Mouse (Mus musculus) neural tube, embryonic 12.5 days (tissue): ENCODE results near the gene Vezt. TPM values are rescaled to one million over a fixed set of nuclear protein-coding genes. Genes with fewer than 3 reads are reported as not detected.

Experiments
- ATAC-seq: fragments of 200-750 bp; cut with Nextera tagmentation; 2 replicates; pipeline ENCODE4 v1.8.0; 2017; ENCODE audit warnings: low read depth, mild to moderate bottlenecking, moderate TSS enrichment, moderate library complexity; ENCODE audit not compliant: low FRiP score
- H3K27ac ChIP-seq: fragments of 300-500 bp; sonication (generic); 2 replicates; pipeline ENCODE4 v1.5.1; 2016
- H3K27me3 ChIP-seq: fragments of 300-500 bp; sonication (generic); replicated peaks from 2 replicates; pipeline ENCODE4 v1.6.1; 2016; ENCODE audit warnings: mild to moderate bottlenecking
- H3K36me3 ChIP-seq: fragments of 300-500 bp; sonication (generic); 2 replicates; pipeline ENCODE4 v1.6.1; 2016; ENCODE audit warnings: mild to moderate bottlenecking
- H3K4me1 ChIP-seq: fragments of 300-500 bp; sonication (generic); 2 replicates; pipeline ENCODE4 v1.6.1; 2016
- H3K4me2 ChIP-seq: fragments of 300-500 bp; sonication (generic); replicated peaks from 2 replicates; pipeline ENCODE4 v1.6.1; 2016; ENCODE audit warnings: mild to moderate bottlenecking
- H3K4me3 ChIP-seq: fragments of 300-500 bp; sonication (generic); 2 replicates; pipeline ENCODE4 v1.5.1; 2016
- H3K9ac ChIP-seq: fragments of 300-500 bp; sonication (generic); 2 replicates; pipeline ENCODE4 v1.6.1; 2016; ENCODE audit warnings: mild to moderate bottlenecking
- H3K9me3 ChIP-seq: fragments of 300-500 bp; sonication (generic); 2 replicates; pipeline ENCODE4 v1.6.1; 2016; ENCODE audit warnings: mild to moderate bottlenecking
- WGBS: fragments of 180-500 bp; shearing (Covaris S2); methylation state at CpG from one replicate; pipeline ENCODE4 v1.1.7; 2016; 5-methylcytosine and 5-hydroxymethylcytosine counted together
- polyA plus RNA-seq: library from polyadenylated mRNA; unstranded; fragments of >200 nt; fragmentation: Nextera tagmentation; extraction: Ambion mirVana; gene quantifications from 2 replicates; pipeline ENCODE4 v1.2.1, GENCODE M21; 2016

Gene Vezt
- polyA plus RNA-seq: 47.9 and 56.2 TPM in 2 replicates

GRCm38 (mm10) chr10:94035658-94036374, at the start of gene Vezt, which contains the start of gene Fgd6:
Gene Vezt, minus strand, starts transcription at chr10:94035817.
Gene Fgd6, plus strand, starts transcription at chr10:94036001.
- under 1% methylated on average over 77 of the region's 77 CpGs for WGBS
- H3K27ac ChIP-seq: peak within 1 kb of the TSS; percentile 62; the same call in 1 of the 2 replicates
- peak; percentile 98 for ATAC-seq

DNA sequence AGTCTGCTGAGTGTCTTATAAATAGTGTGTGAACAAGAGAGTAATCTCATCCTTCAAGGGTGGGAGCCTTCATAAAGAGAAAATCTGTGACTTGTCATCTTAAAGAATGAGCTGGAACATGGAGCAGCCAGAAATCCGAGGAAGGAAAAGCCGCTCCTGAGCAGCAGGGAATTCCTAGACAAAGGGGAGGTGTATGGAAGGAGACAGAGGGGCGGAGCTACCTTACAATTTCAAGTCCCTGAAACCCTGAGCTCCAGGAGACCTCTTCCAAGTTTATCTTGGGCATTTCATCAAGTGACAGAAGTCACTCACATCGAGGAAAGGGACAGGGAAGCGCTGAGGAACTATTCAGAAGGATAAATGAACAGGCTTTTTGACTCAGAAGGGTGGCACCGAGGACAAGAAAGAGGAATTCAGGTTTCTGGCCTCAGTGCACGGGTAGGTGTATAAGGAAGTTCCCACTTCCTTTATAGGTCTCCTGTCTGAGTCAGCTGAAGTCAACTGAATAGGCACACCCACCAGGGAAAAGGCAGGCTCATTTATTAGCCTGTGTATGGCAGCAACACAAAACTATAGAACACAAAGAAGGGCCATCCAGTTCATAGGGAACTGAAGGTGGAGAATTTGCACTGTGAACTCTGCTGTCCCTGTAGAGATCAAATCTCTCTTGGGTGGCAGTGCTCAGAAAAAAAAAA, 46.6 kb upstream of the Vezt start:
- H3K4me2 ChIP-seq: no peak overlapping the region
- no peaks in the 10 kb centered on the region for H3K27me3 ChIP-seq
- H3K4me1 ChIP-seq: peaks cover under 1% of the 10 kb centered on the region; the same call in 1 of the 2 replicates
- no peak overlapping the region for H3K4me3 ChIP-seq
- WGBS: 54% methylated on average over 7 of the region's 7 CpGs
- no peaks in the 10 kb centered on the region for H3K36me3 ChIP-seq
- H3K27ac ChIP-seq: no peak overlapping the region
- no peaks in the 10 kb centered on the region for H3K9me3 ChIP-seq
- no peak overlapping the region for H3K9ac ChIP-seq
- no peak for ATAC-seq

More at GRCm38 (mm10) chr10:94035658-94036374, at the start of gene Vezt, which contains the start of gene Fgd6:
- peaks cover under 1% of the 10 kb centered on the region; the same call in 1 of the 2 replicates for H3K36me3 ChIP-seq
- peaks cover 15% of the 10 kb centered on the region for H3K4me1 ChIP-seq
- no peaks in the 10 kb centered on the region for H3K9me3 ChIP-seq
- H3K27me3 ChIP-seq: no peaks in the 10 kb centered on the region
- peak within 1 kb of the TSS; percentile 70 for H3K4me2 ChIP-seq
- H3K4me3 ChIP-seq: peak within 1 kb of the TSS; percentile 86
- H3K9ac ChIP-seq: peak within 1 kb of the TSS; percentile 87

- no peaks in the 10 kb centered on the region for H3K27me3 ChIP-seq
- H3K9ac ChIP-seq: no peak overlapping the region
- H3K9me3 ChIP-seq: no peaks in the 10 kb centered on the region
- no peaks in the 10 kb centered on the region for H3K36me3 ChIP-seq
- no peak for ATAC-seq
- WGBS: 75% methylated on average over 3 of the region's 3 CpGs
- H3K4me1 ChIP-seq: peaks cover 5% of the 10 kb centered on the region; the same call in 1 of the 2 replicates
- H3K4me2 ChIP-seq: no peak overlapping the region
- no peak overlapping the region for H3K27ac ChIP-seq
- no peak overlapping the region for H3K4me3 ChIP-seq
These were observed 45.1 kb upstream of the Vezt start for GRCm38 (mm10) chr10:94080740-94081139.

- no peak overlapping the region for H3K4me3 ChIP-seq
- H3K4me2 ChIP-seq: no peak overlapping the region
- no peaks in the 10 kb centered on the region for H3K27me3 ChIP-seq
- peaks cover 5% of the 10 kb centered on the region; the same call in 1 of the 2 replicates for H3K4me1 ChIP-seq
- no peak overlapping the region for H3K27ac ChIP-seq
- WGBS: 78% methylated on average over 14 of the region's 14 CpGs
- ATAC-seq: no peak
- no peaks in the 10 kb centered on the region for H3K36me3 ChIP-seq
- H3K9ac ChIP-seq: no peak overlapping the region
- H3K9me3 ChIP-seq: no peaks in the 10 kb centered on the region
These were observed 41.6 kb upstream of the Vezt start for GRCm38 (mm10) chr10:94076966-94077825.

GRCm38 (mm10) chr10:94072916-94073465, 37.4 kb upstream of the Vezt start:
- WGBS: 84% methylated on average over 4 of the region's 4 CpGs

GRCm38 (mm10) chr10:94072261-94072915, 36.8 kb upstream of the Vezt start:
- no peak overlapping the region for H3K9ac ChIP-seq
- no peak overlapping the region for H3K4me3 ChIP-seq
- no peak for ATAC-seq
- H3K36me3 ChIP-seq: no peaks in the 10 kb centered on the region
- H3K4me1 ChIP-seq: peaks cover 5% of the 10 kb centered on the region; the same call in 1 of the 2 replicates
- H3K4me2 ChIP-seq: no peak overlapping the region
- no peaks in the 10 kb centered on the region for H3K9me3 ChIP-seq
- H3K27me3 ChIP-seq: no peaks in the 10 kb centered on the region
- WGBS: 72% methylated on average over 10 of the region's 10 CpGs
- H3K27ac ChIP-seq: no peak overlapping the region

More at GRCm38 (mm10) chr10:94072916-94073465, 37.4 kb upstream of the Vezt start:
- H3K4me2 ChIP-seq: no peak overlapping the region
- no peak overlapping the region for H3K27ac ChIP-seq
- no peaks in the 10 kb centered on the region for H3K27me3 ChIP-seq
- no peak overlapping the region for H3K4me3 ChIP-seq
- no peak for ATAC-seq
- H3K36me3 ChIP-seq: no peaks in the 10 kb centered on the region
- no peak overlapping the region for H3K9ac ChIP-seq
- H3K9me3 ChIP-seq: no peaks in the 10 kb centered on the region
- H3K4me1 ChIP-seq: peaks cover 5% of the 10 kb centered on the region; the same call in 1 of the 2 replicates

DNA sequence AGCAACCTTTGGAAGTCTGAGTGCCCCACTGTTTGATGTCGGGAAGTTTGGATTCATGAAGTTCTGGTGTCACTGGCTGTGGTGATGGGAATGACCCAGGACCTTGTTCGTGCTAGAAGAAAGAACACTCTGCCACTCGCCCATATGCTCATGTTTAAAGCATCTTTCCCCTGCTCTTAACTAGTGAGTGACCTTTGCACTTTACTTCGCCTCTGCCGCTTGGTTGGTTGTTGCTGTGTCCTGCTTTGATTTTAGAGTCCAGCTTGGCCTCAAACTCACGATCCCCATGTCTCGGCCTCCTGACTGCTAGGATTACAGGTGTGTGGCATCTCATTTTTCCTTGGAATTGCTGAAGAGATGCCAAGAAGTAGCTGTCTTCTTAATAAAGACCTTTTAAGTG, 36.0 kb upstream of the Vezt start:
- no peaks in the 10 kb centered on the region for H3K36me3 ChIP-seq
- no peak overlapping the region for H3K9ac ChIP-seq
- H3K27ac ChIP-seq: no peak overlapping the region
- H3K4me2 ChIP-seq: no peak overlapping the region
- no peak overlapping the region for H3K4me3 ChIP-seq
- no peaks in the 10 kb centered on the region for H3K27me3 ChIP-seq
- no peak for ATAC-seq
- H3K4me1 ChIP-seq: no peaks in the 10 kb centered on the region
- no peaks in the 10 kb centered on the region for H3K9me3 ChIP-seq
- WGBS: 83% methylated on average over 7 of the region's 7 CpGs

- WGBS: 89% methylated on average over 5 of the region's 5 CpGs
- Histone ChIP-seq H3K27ac (no peak overlapping the region), H3K27me3 (no peaks in the 10 kb centered on the region), H3K4me1 (no peaks in the 10 kb centered on the region), H3K4me3 (no peak overlapping the region), H3K9me3 (no peaks in the 10 kb centered on the region), H3K36me3 (no peaks in the 10 kb centered on the region), H3K9ac (no peak overlapping the region), H3K4me2 (no peak overlapping the region)
- no peak for ATAC-seq
These were observed 33.1 kb upstream of the Vezt start for GRCm38 (mm10) chr10:94068701-94069100.

- Histone ChIP-seq H3K4me3 (no peak overlapping the region), H3K9me3 (no peaks in the 10 kb centered on the region), H3K27me3 (no peaks in the 10 kb centered on the region), H3K4me1 (no peaks in the 10 kb centered on the region), H3K36me3 (no peaks in the 10 kb centered on the region), H3K27ac (no peak overlapping the region), H3K9ac (no peak overlapping the region), H3K4me2 (no peak overlapping the region)
- no peak for ATAC-seq
- WGBS: 78% methylated on average over 3 of the region's 3 CpGs
These were observed 31.3 kb upstream of the Vezt start for GRCm38 (mm10) chr10:94066896-94067295.

DNA sequence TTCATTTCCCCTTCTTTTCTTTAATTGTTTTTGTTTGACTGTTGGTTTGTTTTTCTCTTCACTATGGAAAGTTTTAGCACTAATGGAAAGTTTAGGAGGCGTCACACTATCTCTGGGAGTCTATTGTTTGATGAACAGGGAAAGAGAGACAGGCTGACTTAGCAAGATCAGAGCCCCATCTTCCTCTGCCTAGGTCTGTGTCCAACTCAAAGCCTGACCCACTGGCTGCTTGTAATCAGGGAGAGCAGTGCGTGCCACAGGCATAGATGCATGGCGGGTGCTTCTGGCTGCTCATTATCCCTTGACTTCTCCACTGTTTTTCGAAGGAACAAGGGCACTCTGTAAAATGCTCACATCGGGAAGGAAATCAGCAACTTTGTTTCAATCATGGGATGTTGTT, 26.7 kb upstream of the Vezt start:
- no peak overlapping the region for H3K27ac ChIP-seq
- H3K27me3 ChIP-seq: no peaks in the 10 kb centered on the region
- 78% methylated on average over 5 of the region's 5 CpGs for WGBS
- no peaks in the 10 kb centered on the region for H3K4me1 ChIP-seq
- H3K9me3 ChIP-seq: no peaks in the 10 kb centered on the region
- H3K9ac ChIP-seq: no peak overlapping the region
- H3K36me3 ChIP-seq: no peaks in the 10 kb centered on the region
- no peak overlapping the region for H3K4me3 ChIP-seq
- H3K4me2 ChIP-seq: no peak overlapping the region
- ATAC-seq: no peak

- H3K27me3 ChIP-seq: no peaks in the 10 kb centered on the region
- no peak for ATAC-seq
- 77% methylated on average over 8 of the region's 8 CpGs for WGBS
These were observed 24.6 kb upstream of the Vezt start for GRCm38 (mm10) chr10:94060190-94060589.

More at GRCm38 (mm10) chr10:94060190-94060589, 24.6 kb upstream of the Vezt start:
- Histone ChIP-seq H3K36me3 (no peaks in the 10 kb centered on the region), H3K27ac (no peak overlapping the region), H3K4me3 (no peak overlapping the region), H3K4me1 (no peaks in the 10 kb centered on the region), H3K4me2 (no peak overlapping the region), H3K9ac (no peak overlapping the region), H3K9me3 (no peaks in the 10 kb centered on the region)
